Mouse (Mus musculus) heart, embryonic 11.5 days (tissue): ENCODE data around the gene Dusp16. TPM values are rescaled to one million over a fixed set of nuclear protein-coding genes. Genes with fewer than 3 reads are reported as not detected.
A peak's percentile ranks its signal among the peaks of the same experiment; 100 is the strongest.

Experiments used
- ATAC-seq: fragments of 200-750 bp; cut with Nextera tagmentation; replicated peaks from 2 replicates; pipeline ENCODE4 v1.8.0; 2017; ENCODE audit warnings: moderate library complexity; ENCODE audit not compliant: insufficient number of reproducible peaks, low FRiP score, low TSS enrichment
- H3K27ac ChIP-seq: fragments of 300-500 bp; sonication (generic); 2 replicates; pipeline ENCODE4 v1.5.1; 2014; ENCODE audit warnings: mild to moderate bottlenecking, low read depth, low read length
- H3K27me3 ChIP-seq: fragments of 300-500 bp; sonication (generic); 2 replicates; pipeline ENCODE4 v1.6.1; 2014; ENCODE audit warnings: mild to moderate bottlenecking, low read length, mixed read lengths; ENCODE audit not compliant: control insufficient read depth, insufficient read depth
- H3K36me3 ChIP-seq: fragments of 300-500 bp; sonication (generic); 2 replicates; pipeline ENCODE4 v1.6.1; 2014; ENCODE audit warnings: mild to moderate bottlenecking, low read length, moderate library complexity, mixed read lengths; ENCODE audit not compliant: control insufficient read depth, insufficient read depth
- H3K4me1 ChIP-seq: fragments of 300-500 bp; sonication (generic); 2 replicates; pipeline ENCODE4 v1.6.1; 2014; ENCODE audit warnings: low read length; ENCODE audit not compliant: control insufficient read depth, insufficient read depth
- H3K4me2 ChIP-seq: fragments of 300-500 bp; sonication (generic); 2 replicates; pipeline ENCODE4 v1.6.1; 2014; ENCODE audit warnings: mild to moderate bottlenecking, moderate library complexity
- H3K4me3 ChIP-seq: fragments of 300-500 bp; sonication (generic); 2 replicates; pipeline ENCODE4 v1.5.1; 2014; ENCODE audit warnings: low read depth, low read length
- H3K9ac ChIP-seq: fragments of 300-500 bp; sonication (generic); 2 replicates; pipeline ENCODE4 v1.6.1; 2014; ENCODE audit warnings: mild to moderate bottlenecking, low read depth, low read length, moderate library complexity
- H3K9me3 ChIP-seq: fragments of 300-500 bp; sonication (generic); replicated peaks from 2 replicates; pipeline ENCODE4 v1.6.1; 2016; ENCODE audit warnings: low read length; ENCODE audit not compliant: control insufficient read depth
- WGBS: fragments of 180-500 bp; shearing (Covaris S2); extraction: QIAGEN DNeasy Blood & Tissue Kit; methylation state at CpG from one replicate; pipeline ENCODE4 v1.1.7; 2014; ENCODE audit not compliant: insufficient replicate concordance; 5-methylcytosine and 5-hydroxymethylcytosine counted together
- polyA plus RNA-seq: library from polyadenylated mRNA; unstranded; fragments of >200 nt; fragmentation: Nextera tagmentation; extraction: Ambion mirVana; gene quantifications from 2 replicates; pipeline ENCODE4 v1.2.1, GENCODE M21; 2014

Gene Dusp16
- polyA plus RNA-seq, 1 experiment from 2014 or later: 19.7 TPM

DNA sequence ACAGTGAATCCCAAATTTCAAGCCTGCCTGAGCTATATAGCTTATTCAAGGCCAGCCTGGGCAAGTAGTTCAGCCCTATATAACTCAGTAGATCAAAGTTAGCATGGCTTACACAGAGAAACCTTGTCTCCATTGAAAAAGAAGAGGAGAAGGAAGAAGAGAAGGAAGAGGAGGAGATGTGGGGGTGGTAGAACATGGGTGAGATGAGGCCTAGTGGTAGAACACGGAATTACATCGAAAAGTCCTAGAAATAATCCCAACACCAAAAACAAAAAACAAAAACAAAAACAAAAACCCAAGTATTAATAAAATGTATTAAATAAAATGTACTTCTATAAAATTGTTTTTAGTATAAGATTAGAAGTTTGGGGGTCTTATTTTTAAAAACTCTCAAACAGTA is 12.4 kb downstream of the Dusp16 start:
- no peak overlapping the region for H3K4me3 ChIP-seq
- ATAC-seq: no peak
- no peaks in the 10 kb centered on the region for H3K9me3 ChIP-seq
- no peak overlapping the region for H3K9ac ChIP-seq
- peaks cover 17% of the 10 kb centered on the region for H3K4me1 ChIP-seq
- H3K36me3 ChIP-seq: no peaks in the 10 kb centered on the region
- 66% methylated on average over 2 of the region's 2 CpGs for WGBS
- no peak overlapping the region for H3K27ac ChIP-seq
- no peaks in the 10 kb centered on the region for H3K27me3 ChIP-seq
- no peak overlapping the region for H3K4me2 ChIP-seq

DNA sequence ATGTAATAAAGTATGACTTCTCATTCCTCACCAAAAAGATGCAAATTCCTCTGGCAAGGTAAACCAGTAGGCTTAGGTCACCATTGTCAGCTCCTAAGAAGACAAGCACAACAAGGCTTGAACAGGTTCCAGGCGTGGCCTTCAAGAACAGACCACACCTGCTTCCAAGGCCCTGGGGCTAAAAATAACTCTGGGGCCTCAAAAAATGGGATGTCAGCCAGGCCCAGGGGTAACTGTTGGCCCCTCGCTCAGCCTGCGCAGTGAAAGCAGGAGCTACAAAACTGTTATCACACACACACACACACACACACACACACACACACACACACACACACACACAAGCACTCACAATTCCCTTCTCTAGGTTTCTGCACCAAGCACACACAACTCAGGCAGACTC is 18.5 kb downstream of the Dusp16 start:
- Histone ChIP-seq H3K36me3 (no peaks in the 10 kb centered on the region), H3K9me3 (no peaks in the 10 kb centered on the region), H3K4me1 (peaks cover 16% of the 10 kb centered on the region), H3K9ac (no peak overlapping the region), H3K27ac (peak overlapping the region; percentile 81), H3K4me3 (no peak overlapping the region), H3K27me3 (no peaks in the 10 kb centered on the region), H3K4me2 (peak overlapping the region; percentile 32)
- peak; percentile 88 for ATAC-seq
- 27% methylated on average over 3 of the region's 3 CpGs for WGBS

- WGBS: 77% methylated on average over 1 of the region's 1 CpGs
- 0 out of 2 replicates have a peak overlapping the region, but pooled peaks have one; percentile 3 for H3K27ac ChIP-seq
Observed at GRCm38 (mm10) chr6:134773292-134773893, 19.0 kb downstream of the Dusp16 start.

DNA sequence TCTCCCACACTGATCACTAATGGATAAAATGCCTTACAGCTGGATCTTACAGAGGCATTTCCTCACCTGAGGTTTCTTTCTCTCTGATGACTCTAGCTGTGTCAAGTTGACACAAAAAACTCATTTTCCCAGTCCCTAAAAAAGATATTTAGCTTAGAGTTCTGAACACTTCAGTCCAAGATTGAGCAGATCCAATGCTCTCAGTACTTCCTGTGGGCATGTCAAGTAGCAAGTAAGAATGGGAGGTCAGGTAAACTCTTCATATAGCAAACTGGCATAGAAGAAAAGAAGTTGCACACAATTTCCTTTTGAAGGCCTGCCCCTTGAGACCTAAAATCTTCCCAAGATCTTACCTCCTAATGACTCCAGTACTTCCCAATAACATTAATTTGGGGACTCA is 22.1 kb downstream of the Dusp16 start:
- Histone ChIP-seq H3K27me3 (no peaks in the 10 kb centered on the region), H3K27ac (no peak overlapping the region), H3K4me2 (no peak overlapping the region), H3K36me3 (no peaks in the 10 kb centered on the region), H3K4me3 (no peak overlapping the region), H3K9me3 (no peaks in the 10 kb centered on the region), H3K4me1 (peaks cover 16% of the 10 kb centered on the region), H3K9ac (no peak overlapping the region)
- ATAC-seq: no peak

More at GRCm38 (mm10) chr6:134773292-134773893, 19.0 kb downstream of the Dusp16 start:
- Histone ChIP-seq H3K4me2 (0 out of 2 replicates have a peak overlapping the region, but pooled peaks have one; percentile 32), H3K9me3 (no peaks in the 10 kb centered on the region), H3K36me3 (no peaks in the 10 kb centered on the region), H3K4me3 (no peak overlapping the region), H3K27me3 (no peaks in the 10 kb centered on the region), H3K9ac (no peak overlapping the region), H3K4me1 (peaks cover 16% of the 10 kb centered on the region)
- no peak for ATAC-seq

DNA sequence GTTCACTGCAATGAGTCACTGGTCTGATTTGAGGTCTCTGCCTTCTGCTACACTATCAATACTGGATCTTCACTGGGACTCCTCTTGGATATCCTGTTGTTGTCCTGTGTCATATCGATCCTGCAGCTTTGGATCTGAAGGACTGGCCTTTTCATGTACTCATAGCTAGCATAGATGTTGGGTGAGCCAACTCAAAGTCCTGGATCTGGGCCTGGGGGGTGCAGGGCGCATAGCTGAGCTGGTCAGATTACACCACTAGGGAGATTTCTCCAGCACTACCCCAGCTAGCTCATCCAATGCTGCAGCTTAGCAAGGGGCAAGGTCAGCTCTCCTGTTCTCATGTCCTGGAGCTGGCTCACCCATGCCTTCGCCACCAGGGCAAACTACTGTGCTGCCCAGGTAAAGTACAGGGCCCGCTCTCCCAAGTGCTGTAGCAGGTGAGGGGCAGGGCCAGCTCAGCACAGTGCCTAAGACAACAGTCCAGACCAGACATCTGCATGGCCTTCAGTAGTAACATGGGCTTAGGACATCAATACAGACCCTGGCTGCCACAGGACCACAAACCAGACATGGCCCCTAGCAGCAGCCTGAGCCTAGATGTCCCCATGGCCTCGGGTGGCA is 27.9 kb downstream of the Dusp16 start:
- Histone ChIP-seq H3K4me1 (peaks cover 15% of the 10 kb centered on the region), H3K4me3 (no peak overlapping the region), H3K4me2 (no peak overlapping the region), H3K27me3 (no peaks in the 10 kb centered on the region), H3K27ac (no peak overlapping the region), H3K9ac (no peak overlapping the region), H3K36me3 (no peaks in the 10 kb centered on the region), H3K9me3 (no peaks in the 10 kb centered on the region)
- WGBS: 81% methylated on average over 5 of the region's 5 CpGs
- ATAC-seq: 0 out of 2 replicates have a peak, but pooled peaks have one; percentile 35

DNA sequence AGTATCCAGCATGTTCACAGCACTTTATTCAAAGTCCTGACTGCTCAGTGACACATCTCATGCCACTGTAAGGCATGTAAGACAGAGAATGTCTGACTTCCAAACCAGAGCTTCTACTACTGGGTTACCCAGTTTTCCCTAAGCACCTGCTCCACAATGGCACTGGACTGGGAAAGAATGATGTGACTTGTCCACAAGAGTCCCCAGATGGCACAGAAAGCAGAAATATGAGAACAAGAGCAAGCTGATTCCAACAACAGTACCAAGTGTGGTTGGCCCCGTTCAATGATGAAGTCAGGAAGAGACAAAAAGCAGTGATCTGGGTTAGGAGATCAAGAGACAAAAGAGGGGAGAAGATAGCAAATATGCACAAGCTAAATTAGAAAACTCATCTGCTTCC is 29.0 kb downstream of the Dusp16 start:
- ATAC-seq: no peak
- Histone ChIP-seq H3K4me2 (no peak overlapping the region), H3K27me3 (no peaks in the 10 kb centered on the region), H3K27ac (no peak overlapping the region), H3K4me1 (peaks cover 15% of the 10 kb centered on the region), H3K4me3 (no peak overlapping the region), H3K9me3 (no peaks in the 10 kb centered on the region), H3K9ac (no peak overlapping the region), H3K36me3 (no peaks in the 10 kb centered on the region)
- WGBS: 67% methylated on average over 1 of the region's 1 CpGs

- no peaks in the 10 kb centered on the region for H3K9me3 ChIP-seq
- H3K27ac ChIP-seq: no peak overlapping the region
- no peaks in the 10 kb centered on the region for H3K27me3 ChIP-seq
- H3K36me3 ChIP-seq: no peaks in the 10 kb centered on the region
- 47% methylated on average over 2 of the region's 2 CpGs for WGBS
- H3K4me3 ChIP-seq: no peak overlapping the region
- H3K4me2 ChIP-seq: no peak overlapping the region
- H3K4me1 ChIP-seq: peaks cover 15% of the 10 kb centered on the region
- ATAC-seq: no peak
- H3K9ac ChIP-seq: no peak overlapping the region
Observed at GRCm38 (mm10) chr6:134761808-134762207, 30.6 kb downstream of the Dusp16 start.

DNA sequence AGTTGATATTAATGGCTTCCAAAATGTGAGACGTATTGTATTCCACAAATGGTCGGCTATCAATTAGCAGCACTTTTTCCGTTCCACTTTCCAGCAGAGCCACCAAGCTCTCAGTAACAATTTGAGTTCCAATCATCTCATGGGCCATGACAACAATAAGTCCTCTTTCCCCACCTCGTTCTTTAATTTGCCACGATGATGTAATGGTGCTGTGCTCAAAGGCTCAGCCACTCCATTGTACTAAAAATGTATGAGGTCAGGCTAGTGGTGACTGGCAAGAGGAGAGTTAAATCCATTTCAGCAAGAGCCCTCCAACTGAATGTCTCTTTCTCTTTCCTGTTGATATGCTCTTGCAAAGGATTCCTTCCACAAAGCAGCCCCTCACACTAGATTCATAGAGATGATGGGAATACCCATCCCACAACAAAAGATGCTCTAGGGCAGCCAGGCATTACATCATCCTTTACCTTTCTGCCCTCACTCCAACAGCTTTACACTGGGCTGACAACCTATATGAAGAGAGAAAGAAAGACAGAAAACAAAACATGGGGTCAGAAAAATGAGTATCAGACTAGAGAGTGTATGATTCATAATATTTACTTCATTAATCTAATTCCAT is 31.4 kb downstream of the Dusp16 start:
- H3K27ac ChIP-seq: no peak overlapping the region
- H3K36me3 ChIP-seq: no peaks in the 10 kb centered on the region
- no peaks in the 10 kb centered on the region for H3K9me3 ChIP-seq
- H3K4me1 ChIP-seq: peaks cover 15% of the 10 kb centered on the region
- ATAC-seq: no peak
- H3K4me2 ChIP-seq: no peak overlapping the region
- H3K4me3 ChIP-seq: no peak overlapping the region
- no peak overlapping the region for H3K9ac ChIP-seq
- H3K27me3 ChIP-seq: no peaks in the 10 kb centered on the region
- WGBS: 68% methylated on average over 5 of the region's 5 CpGs
